Mouse (Mus musculus) duodenum, adult 2 months (tissue): Measurements from ENCODE around the gene Tmem236. TPM values are rescaled to one million over a fixed set of nuclear protein-coding genes. Genes with fewer than 3 reads are reported as not detected.

ENCODE experiments used
- polyA plus RNA-seq: library from polyadenylated mRNA; depleted of rRNA; stranded (reverse); fragments of >200 nt; gene quantifications from 2 replicates; pipeline ENCODE4 v1.2.3, GENCODE M21; 2012; ENCODE audit warnings: low replicate concordance; rRNA removed

Gene Tmem236
- 15.0 and 23.1 TPM in 2 replicates for polyA plus RNA-seq

DNA sequence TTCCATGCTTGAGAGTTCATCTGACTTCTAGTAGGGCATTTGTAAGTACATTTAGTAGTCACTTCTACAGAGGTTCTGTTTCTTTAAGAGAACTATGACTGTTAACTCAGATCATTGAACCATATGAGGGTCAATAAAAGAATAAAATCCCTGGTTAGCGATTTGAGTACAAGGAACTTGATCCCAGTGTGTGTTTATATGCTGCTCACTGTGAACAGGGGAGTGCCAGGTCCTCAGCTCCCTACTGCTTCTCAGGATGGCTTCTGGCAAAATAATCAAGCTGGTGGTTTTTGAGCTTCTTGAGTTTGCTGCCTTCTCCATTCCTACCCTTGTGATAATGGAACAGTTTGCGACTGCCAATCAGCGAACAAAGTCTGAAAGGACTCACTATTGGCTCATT is at the start of gene Tmem236:
TSS of gene Tmem236 (plus strand) at position 190 of the 400 bp plus-strand sequence.

DNA sequence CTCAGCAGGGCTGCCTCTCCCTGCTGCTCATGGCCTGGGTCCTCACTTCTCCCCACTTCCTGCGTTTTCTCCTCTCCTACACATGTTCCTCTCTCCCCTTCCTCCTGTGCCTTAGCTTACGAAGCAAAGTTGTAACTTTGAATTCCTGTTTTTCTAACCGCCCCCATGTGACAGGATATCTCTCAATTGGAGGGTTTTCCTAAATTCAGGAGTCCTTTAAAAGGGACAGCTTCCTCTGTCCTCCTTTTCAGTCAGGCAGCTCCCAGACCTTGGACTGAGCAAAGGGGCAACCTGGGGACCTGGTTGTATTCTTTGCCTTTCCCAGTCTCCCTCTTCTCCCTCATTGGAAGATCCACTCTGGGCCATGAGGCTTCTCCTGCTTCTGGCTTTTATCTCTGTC is 54.8 kb downstream of the Tmem236 start, which contains the start of gene Mrc1:
TSS of gene Mrc1 (plus strand) at position 244 of the 400 bp plus-strand sequence.

Other genes starting within 250 kb of the Tmem236 start
- 33.8 and 81.5 TPM in 2 replicates for gene Hacd1, start 118.4 kb upstream of the Tmem236 start, polyA plus RNA-seq
- gene Stam, start 100.4 kb upstream of the Tmem236 start, polyA plus RNA-seq: 4.4 and 15.7 TPM in 2 replicates
- gene Mrc1, start 54.9 kb downstream of the Tmem236 start, polyA plus RNA-seq: 0.06 and 0.18 TPM in 2 replicates
- not detected in 2 replicates for gene Slc39a12, start 213.8 kb downstream of the Tmem236 start, polyA plus RNA-seq